Mouse (Mus musculus) megakaryocyte-erythroid progenitor cell, adult 5-6 weeks (primary cell): ENCODE measurements at regions not wholly inside any gene's neighbourhood (a gene's known extent, or its start where the extent isn't known, plus 50 kb on each side); places are given as distances from the start of the nearest gene placed in this dataset.

Experiments used
- ATAC-seq: replicated peaks from 2 replicates; pipeline ENCODE4 v1.8.0; 2016; ENCODE audit warnings: mild to moderate bottlenecking, inconsistent platforms; ENCODE audit not compliant: severe bottlenecking, poor library complexity, low FRiP score, low TSS enrichment

DNA sequence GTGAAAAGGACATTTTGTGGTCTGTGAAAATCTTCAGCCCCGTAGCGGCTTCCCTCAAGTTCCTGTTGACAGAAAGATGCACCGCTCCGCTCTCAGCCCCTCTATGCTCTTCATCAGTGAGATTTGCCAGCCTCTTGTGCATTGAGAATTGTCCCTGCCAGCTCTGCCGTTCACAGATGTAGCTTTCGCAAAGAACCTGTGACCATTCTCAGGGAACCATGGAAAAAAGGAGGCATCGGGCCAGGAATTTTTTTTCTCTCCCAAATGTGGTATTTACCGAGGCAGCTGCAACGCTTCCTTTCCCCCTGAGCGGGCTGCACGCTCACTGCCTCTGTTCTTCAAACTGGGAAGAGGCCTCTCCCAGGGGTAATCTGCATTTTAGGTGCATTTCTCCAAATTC, 184.4 kb downstream of the Pdgfra start:
- ATAC-seq = no peak

DNA sequence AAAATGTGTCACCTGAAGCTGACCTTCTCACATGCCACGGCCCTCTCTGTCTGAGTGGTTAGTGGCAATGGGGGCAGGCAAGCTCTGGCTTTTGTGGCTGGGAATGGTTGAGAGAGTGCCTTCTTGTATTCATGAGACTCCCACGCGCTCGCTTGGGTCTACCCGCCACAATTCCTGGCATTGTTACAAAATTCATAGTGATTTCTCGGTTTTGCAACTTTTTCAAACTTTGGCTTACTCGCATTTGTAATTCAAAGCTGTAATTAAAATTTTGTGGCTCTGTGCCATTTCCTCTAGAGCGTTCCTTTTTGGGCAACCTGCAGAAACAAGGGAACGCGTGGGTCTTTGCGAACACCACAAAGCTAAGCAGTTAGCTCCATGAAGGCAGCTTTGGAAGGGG, 186.3 kb downstream of the Pdgfra start:
- no peak for ATAC-seq

DNA sequence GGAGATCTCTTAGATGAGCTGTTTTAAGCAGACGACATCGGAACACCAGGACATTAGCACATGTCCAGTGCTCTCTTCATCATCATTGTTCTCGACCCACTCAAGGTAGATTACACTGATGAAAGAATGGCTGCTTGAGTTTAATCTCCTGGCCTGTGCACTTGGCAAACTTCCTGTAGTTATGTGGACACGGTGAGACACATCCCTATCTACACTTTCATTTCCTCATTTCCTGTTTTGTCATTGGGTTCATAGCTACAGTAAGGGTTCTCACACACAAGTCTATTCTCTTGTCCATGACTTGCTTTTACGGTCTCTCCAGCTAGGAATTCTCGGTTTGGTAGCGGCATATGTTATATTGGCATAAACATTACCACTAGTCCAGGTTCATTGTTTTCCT, 190.5 kb downstream of the Pdgfra start:
- no peak for ATAC-seq

DNA sequence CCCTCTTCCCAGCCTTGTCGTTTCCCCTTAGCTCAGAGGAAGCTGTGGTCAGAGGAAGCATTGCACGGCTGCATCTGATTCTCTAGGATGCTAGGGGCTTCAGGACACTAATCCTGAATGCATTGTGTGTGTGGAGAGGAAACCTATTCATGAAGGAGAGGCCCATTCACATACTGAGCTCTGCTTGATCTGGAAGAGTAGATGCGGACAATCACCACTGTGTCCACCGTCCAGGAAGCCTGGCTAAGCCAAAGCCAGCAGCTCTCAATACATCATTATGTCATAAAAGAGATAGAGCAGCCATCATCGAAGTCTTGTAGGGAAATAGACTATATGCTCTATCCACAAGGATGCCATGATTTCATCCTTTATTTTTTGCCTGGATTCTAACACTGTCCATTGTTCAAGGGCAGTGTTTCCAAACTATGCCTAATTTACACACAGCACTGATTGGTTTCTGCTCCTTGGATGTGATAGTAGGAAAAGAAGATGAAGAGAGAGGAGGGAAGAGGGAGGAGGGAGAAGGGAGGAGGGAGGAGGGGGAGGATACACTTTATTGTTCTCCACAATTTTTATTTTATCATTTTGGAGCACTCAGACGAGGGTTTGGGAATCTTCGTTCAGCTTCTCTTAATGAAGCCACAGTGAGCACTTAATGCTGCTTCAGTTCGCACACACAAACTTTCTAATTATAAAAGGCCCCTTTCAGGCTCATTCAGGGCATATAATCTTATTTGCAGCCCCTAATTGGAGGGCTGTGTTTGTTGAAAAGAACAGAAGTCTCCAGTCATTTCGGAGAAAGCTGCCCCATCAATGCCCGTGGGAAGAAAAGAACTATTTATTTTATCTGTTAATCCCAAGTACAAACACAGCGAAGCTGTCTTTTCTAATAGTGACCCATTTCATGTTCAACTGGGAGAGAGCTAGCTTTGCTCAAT, 195.0 kb downstream of the Pdgfra start:
- no peak for ATAC-seq

DNA sequence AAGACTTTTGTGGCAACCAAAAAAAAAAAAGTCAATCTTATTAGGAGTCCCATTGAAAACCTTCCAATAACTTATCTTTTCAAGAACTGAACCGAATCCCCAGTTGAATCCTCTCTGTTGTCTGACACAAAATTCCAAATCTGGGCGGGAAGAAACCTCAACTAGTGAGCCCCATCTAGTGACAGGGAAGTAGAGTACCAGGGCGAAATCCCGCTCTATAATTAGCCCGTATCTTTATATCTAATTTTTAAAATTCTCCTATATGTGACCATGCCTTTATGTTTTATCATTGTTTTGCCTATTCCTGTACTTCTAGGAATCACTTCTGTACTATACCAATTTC, 195.7 kb downstream of the Pdgfra start:
- no peak for ATAC-seq

DNA sequence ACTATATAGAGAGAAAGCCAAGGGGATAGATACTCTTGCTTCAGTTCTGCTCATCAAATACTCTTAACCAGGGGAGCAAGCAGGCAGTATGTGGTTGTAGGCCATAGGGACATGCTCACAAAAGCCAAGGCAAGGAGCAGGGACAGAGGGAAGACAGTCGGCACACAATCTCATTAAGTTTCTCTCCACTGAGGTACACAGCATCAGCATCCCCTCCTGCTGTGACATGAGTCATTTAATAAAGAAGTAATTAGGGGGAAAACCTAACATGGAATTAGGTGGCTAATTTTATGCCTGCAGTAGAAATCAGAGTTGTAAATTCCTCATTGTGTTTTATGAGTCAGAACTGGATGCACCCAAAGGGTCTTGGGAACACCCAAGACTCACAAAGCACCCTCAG, 203.2 kb downstream of the Pdgfra start:
- ATAC-seq = no peak

DNA sequence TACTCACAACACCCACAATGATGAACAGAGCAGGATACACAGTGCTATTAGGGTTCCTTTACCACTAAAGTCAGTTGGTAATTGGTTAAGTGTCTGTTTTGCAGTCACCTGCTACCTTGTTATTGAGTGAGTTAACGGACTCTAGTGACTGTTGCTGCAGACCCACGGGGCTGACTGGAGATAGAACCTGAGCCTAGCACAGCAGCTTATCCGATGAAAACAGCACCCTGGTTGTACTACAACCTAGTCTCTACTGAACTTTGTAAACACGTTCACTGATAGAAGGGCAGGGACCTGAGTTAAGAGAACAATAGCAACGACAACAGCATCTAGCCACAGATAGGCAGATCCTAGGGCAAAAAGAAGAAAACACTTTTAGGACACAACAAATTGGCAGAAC, 206.8 kb downstream of the Pdgfra start:
- peak; percentile 85 for ATAC-seq

DNA sequence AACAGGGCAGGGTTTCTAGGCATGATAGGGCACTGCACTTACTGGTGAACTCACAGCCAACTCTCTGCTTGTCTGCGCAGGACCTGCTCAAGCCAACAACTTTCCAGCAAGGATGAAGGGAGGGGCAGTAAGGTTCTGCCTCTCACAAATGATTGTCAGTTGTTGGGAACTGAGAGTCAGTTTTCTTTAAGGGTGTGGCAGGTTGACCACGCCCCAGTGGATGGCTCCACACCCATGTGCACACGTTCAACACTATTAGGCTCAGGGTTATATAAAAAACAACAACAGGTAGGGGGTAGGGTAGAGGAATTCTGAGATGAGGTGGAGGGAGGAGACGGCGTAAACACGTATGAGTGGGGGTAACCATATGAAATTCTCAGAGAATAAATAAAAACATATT, 210.9 kb upstream of the Kit start:
- peak; percentile 60 for ATAC-seq

DNA sequence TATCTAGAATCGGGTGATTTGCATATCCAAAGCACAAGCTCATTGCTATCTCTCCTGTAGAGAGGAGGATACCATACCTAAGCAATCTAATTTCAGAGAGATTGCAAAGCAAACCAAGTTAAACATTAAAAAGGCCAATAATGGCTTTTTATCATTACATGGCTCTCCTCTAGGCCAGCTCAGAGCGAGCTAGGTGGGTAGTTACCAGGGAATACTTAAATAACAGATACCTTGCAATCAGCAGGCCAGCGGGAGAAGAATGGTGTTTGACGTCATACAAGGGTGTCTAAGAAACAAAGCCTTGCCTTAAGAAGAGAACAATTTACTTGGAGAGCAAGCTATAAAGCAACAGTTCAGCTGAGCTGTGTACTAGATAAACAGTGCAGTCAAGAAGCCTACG, 207.4 kb upstream of the Kit start:
- no peak for ATAC-seq

DNA sequence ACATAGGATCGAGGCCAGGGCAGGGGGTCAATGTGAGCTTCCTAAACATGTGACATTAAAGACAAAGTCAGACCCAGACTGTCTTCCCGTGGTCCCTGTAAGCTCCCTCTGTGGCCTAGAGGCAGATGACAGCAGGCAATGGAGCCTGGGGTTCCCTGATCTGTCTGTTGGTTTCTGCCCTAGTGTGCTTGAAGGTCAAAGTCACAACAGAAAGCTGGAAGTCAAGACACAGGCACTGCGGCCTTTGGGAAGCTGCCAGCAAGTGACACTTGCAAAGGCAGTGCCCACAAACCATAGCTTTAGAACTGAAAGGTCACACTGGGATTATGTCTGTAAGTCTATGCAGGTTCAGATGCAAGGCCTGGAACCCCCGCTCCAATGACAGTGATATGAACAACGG, 206.0 kb upstream of the Kit start:
- no peak for ATAC-seq

DNA sequence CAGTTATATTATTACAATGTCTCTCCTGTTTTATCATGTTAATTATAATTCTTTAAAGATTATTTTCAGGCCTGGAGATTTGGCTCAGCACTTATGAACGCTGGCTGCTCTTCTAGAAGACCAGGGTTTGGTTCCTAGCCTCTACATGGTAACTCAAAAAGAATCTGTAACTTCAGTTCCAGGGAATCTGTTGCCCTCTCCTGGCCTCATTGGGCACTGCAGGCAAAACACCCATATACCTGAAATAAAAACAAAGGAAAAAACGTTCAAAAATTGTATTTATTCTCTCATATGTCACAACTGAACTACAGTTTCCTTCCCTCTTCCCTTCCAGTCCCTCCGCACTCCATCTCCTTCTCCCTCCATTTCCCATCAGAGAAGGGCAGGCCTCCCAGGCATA, 201.9 kb upstream of the Kit start:
- no peak for ATAC-seq

DNA sequence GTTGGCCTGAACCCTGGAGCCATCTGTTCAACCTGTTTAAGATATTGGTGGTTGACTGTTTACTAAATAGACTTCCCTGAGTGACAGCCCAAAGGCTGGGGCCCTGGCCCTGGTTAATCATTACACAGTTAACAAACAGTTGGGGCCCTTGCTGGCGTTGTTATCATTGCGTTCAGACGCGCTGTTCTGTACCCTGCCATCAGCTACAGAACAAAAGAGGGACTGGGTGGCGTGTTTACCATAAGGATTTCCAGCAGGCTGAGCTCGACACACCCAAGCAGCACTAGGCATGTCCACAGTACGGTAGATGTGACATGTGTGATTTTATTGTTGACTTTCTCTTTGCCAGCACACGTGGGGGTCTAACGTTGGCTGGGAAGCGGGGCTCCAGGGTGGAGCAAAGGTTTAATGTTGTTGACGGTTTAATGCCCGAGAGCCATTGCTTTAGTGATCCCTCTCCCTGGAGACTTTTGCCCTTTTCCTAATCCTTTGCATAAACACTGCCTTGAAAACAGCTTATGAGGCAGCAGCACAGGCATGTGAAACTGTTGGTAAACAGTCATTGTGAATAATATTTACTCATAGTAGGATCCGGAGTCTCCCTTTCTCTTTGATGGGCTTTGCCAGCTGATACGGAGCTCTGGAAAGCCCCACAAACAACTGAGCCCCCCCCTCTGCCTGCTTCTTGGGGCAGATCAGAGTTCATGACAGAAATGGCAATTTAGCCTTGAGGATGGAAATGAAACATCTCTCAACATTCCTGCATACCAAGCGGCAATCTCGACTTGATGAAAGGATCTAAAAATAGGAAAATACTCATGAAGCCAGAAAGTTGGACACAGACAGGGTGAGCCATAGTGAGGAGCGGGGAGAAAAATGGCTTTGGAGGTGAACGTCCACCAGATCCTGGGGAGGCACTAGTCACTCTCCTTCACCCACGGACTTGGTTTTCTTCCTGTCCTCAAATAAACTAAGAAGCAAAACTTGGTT, 197.1 kb upstream of the Kit start:
- ATAC-seq = peak; percentile 94

DNA sequence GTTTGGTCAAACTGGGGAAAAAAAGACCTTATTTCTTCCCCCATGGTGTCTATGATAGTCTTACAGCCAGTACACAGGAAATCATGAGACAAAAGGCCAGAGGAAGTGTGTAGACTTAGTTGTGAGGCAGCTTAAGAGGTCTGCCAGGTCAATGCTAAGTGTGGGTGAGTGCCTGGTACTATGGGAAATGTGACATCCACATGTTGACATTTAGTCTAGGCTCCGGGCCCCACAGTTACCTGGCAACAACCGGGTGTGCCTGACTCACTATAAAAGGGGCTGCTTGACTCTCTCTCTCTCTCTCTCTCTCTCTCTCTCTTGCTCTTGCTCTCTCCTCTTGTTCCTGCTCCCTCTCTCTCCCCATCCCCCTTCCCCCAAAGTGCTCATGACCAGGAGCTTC, 196.1 kb upstream of the Kit start:
- ATAC-seq = no peak

DNA sequence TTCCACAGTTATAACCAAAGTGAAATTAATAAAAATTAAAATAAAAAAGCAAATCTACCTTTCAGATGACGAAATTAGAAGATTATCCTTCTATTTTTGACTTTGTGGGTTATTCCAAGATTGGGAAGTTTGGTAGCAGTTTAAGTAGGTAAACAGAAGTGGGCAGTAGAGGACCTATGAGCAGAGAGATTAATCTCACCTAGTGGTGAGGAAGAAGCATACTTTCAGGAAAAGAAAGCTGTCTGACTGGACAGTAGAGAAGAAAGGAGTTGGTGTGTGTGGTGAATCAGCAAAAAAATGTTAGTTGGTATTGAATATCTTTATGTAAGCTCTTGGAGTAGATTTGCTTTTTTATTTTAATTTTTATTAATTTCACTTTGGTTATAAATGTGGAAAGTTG, 194.4 kb upstream of the Kit start:
- ATAC-seq = 0 out of 2 replicates have a peak, but pooled peaks have one; percentile 43

DNA sequence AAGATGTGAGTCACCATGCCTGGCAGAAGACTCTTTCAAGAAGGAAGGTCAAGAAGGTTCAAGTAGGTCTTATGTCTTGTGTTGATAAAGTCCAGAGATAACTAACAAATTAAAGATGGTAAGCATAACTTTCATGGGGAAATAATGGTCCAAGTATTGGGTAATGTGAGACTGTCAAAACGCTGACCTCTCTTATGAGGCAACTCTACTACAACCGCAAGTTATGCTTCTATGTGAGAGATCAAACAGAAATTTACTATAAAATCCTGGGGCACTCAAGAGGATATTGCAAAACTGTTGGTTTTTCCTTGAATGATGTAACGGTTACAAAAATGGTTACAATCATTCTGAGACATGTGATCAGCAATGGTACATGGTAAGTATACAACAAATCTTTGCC, 192.6 kb upstream of the Kit start:
- no peak for ATAC-seq

DNA sequence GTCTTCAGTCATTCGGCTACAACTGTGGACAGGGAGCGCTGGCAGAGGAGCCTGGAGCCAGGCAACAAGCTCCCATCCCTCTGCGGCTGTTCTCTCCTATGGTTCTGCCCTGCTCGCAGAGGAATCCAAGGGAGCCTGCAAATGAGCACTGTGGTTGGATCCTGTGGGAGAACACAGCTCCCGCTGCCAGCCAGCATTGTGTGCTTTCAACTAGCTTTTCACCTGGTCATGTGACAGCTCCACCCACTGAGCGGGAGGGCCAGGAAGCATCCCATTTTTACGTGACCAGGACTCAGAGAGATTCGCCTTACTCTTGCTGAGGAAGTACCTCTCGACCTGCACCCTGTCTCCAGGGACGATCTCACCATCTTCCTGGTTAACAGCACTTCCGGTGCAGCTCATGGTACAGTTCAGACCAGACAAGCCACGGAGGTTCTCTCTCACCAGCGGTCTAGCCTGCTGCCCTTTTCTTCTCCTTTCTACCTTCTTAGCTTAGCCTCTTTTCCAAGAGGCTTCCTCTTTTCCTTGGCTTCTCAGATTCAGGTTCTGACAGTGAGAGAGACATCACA, 186.7 kb upstream of the Kit start:
- peak; percentile 37 for ATAC-seq

DNA sequence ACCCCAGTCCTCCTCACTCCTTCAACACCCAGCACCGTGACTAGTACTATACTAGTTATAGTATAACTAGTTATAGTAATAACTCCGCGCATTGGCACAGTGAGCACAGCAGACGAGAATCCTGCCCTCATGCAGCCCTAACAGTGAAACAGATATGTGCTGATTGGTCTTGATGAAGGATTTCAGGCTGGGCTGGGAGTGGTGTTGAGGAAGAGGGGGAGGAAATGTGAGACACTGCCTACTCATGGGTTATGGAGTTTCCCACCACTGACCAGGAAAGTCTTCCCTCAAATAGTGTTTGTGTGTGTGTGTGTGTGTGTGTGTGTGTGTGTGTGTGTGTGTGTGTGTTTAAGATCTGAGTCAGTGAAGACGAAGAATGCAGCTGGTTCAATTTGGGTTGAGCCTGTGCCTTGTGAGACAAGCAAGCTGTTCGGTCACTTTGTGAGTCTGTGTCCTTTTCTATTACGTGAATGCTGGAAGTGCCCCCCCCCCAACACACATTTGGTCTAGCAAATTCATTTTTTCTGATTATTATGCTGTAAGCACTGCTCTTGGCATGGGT, 185.9 kb upstream of the Kit start:
- no peak; the same call in 1 of the 2 replicates for ATAC-seq

DNA sequence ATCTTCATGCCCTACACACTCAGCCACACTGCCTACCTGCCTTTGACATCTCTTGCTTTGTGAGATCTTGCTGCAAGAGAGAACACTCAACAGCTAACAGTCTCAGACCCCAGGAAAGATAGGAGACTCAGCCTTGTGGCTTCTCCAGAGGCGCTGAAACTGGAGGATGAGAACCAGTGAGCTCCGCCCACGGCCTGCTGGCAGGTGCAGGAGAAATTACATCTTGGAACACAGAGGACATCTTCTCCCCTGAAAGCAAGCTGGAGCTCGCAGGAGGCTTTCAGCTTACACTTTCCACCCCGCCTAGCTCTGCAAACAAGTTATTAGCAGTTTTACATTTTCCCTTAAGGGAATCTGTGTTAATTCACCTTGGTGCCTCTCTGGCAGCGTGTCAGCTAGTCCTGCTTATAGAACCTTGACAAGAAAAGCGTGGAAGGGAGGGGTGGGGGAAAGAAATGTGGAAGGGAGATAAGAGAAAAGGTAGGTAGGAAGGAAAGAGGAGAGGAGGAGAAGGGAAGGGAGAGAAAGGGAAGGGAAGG, 185.2 kb upstream of the Kit start:
- no peak for ATAC-seq

DNA sequence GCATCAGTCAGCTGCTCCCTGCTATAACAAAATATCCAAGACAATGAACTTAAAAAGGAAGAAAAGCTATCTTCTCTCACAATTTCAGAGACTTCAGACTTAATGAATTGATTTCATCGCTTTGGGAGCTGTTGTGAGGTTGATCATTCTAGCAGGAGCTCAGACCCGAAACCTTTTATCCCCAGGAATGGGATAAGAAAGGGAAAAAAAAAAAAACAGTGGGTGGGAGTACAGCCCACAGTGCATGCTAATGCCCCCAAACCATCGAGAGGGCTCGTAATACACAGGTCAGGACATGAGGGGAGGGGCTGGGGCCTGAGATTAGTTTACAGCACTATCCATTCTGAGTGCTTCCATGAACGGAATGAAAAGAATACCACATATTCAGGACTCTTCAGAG, 175.9 kb upstream of the Kit start:
- no peak for ATAC-seq

DNA sequence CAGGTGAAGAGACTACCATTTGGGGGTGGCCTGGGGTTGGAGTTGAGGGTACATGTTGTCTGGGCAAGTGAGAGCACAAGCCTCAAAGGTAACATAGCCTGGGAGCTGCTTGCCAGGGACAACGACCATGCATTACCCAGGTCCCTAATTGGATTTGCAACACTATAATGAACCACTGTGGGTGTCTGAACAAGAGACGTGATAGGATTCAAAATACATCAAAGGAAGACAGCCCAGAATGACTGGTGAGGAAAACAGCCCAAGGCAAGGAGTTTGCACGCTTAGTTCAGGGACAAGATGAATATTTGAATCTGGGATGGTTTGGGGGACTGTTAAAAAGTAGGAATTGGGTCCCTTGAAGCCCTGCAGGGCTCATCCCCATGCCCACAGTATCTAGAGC, 173.0 kb upstream of the Kit start:
- ATAC-seq = no peak
